Mouse (Mus musculus) spleen, embryonic (tissue): ENCODE measurements at regions not wholly inside any gene's neighbourhood (a gene's known extent, or its start where the extent isn't known, plus 50 kb on each side); places are given as distances from the start of the nearest gene placed in this dataset.

ENCODE experiments used
- CTCF ChIA-PET: fragments of 350-600 bp; sonication (Branson Sonifier 250); formaldehyde crosslinking; loops from one replicate; lab custom pipeline; 2022; lab: Charles Lee

DNA sequence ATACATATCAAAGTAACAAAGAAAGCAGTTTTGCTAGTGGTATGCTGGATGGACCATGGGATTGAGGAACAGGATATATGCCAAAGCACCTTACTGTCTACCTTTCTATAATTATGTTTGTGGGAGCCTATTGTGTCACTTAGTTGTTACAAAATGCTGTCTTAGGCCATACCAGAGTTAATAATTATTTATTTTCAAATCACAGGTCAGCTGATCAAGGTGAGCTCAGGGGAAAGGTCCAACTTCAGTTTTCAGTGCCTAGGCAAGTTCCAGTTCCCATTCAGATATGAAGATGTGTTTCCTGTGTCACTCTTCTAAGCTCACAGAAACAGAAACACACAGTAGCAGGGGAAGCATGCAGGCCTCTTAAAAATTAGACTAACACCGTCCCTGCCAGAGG lies 75.5 kb upstream of the Ell2 start:
- CTCF ChIA-PET: no interaction called here

DNA sequence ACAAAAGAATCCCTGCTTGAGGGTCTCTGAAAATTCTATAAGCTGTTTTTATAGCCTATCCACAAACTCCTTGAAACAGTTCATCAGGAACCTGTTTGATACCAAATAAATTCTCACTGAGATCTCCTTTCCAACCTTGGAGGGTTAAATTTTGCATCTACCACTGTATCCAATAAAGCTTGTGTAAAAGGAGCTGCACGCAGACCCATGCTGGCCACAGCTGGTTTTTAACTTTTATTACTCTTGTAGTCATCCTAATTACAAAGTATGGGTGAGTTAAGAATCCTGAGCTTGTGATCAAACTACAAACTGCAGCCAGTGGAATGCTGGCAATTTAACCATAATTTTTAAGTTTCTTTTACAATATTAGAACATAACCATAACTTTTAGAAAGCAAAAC lies 59.0 kb upstream of the Ell2 start:
- CTCF ChIA-PET: no interaction called here

DNA sequence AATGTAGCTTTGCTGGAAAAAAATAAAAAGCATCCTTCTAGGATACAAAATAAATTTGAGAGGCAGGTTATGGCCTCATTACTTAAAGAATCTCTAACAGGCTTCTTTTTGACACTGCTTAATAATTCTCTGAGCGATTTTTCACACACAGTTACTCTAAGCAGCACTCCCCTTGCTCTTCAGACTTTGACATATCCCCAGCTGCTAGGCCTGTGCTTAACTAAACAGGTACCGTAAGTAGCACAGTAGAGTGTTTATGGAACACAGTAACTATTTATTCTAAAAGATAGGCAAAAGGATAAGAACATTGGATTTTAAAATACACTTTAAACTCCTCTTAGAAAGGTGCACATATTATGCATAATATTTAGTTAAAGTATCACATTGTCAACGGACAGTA lies 54.6 kb upstream of the Ell2 start:
- CTCF ChIA-PET: no interaction called here

DNA sequence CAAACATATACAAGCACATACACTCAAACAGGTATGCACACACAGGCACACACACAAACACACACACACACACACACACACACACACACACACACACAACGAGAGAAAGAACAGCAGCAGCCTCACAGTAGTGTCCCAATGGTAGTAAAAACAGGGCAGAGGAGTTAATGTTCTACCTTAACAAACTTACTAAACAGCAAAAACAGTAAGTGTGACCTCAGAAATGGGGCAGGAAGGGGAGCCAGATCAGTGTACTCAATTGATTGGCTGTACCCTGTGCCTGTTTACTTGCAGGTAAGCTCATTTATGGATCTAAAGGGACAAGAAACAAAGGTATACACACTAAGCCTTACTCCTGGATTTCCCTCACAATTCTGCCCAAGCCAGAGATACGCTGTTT lies 53.6 kb upstream of the Ell2 start:
- CTCF ChIA-PET: interaction anchor here (0.6 kb wide), 1 partner anchor 295 kb away, joined by 3 read pairs; no protein-coding TSS in a partner anchor
